Mouse (Mus musculus) embryonic facial prominence, embryonic 15.5 days (tissue): ENCODE measurements at regions not wholly inside any gene's neighbourhood (a gene's known extent, or its start where the extent isn't known, plus 50 kb on each side); places are given as distances from the start of the nearest gene placed in this dataset.

Experiments used
- ATAC-seq: fragments of 200-750 bp; cut with Nextera tagmentation; 2 replicates; pipeline ENCODE4 v1.8.0; 2017; ENCODE audit warnings: low read depth, moderate TSS enrichment; ENCODE audit not compliant: insufficient number of reproducible peaks, low FRiP score, low TSS enrichment
- H3K27ac ChIP-seq: fragments of 300-500 bp; sonication (generic); replicated peaks from 2 replicates; pipeline ENCODE4 v1.5.1; 2015; ENCODE audit warnings: mild to moderate bottlenecking, inconsistent platforms
- H3K27me3 ChIP-seq: fragments of 300-500 bp; sonication (generic); 2 replicates; pipeline ENCODE4 v1.6.1; 2015; ENCODE audit warnings: inconsistent platforms
- H3K36me3 ChIP-seq: fragments of 300-500 bp; sonication (generic); 2 replicates; pipeline ENCODE4 v1.6.1; 2015; ENCODE audit warnings: mild to moderate bottlenecking, inconsistent platforms
- H3K4me1 ChIP-seq: fragments of 300-500 bp; sonication (generic); 2 replicates; pipeline ENCODE4 v1.6.1; 2015; ENCODE audit warnings: inconsistent platforms
- H3K4me2 ChIP-seq: fragments of 300-500 bp; sonication (generic); replicated peaks from 2 replicates; pipeline ENCODE4 v1.6.1; 2015; ENCODE audit warnings: mild to moderate bottlenecking, inconsistent platforms
- H3K4me3 ChIP-seq: fragments of 300-500 bp; sonication (generic); replicated peaks from 2 replicates; pipeline ENCODE4 v1.5.1; 2015; ENCODE audit warnings: mild to moderate bottlenecking, inconsistent platforms
- H3K9ac ChIP-seq: fragments of 300-500 bp; sonication (generic); 2 replicates; pipeline ENCODE4 v1.6.1; 2015; ENCODE audit warnings: inconsistent platforms
- H3K9me3 ChIP-seq: fragments of 300-500 bp; sonication (generic); replicated peaks from 2 replicates; pipeline ENCODE4 v1.6.1; 2016; ENCODE audit warnings: inconsistent platforms
- WGBS: fragments of 180-500 bp; shearing (Covaris S2); methylation state at CpG from one replicate; pipeline ENCODE4 v1.1.7; 2015; 5-methylcytosine and 5-hydroxymethylcytosine counted together

- Histone ChIP-seq H3K9me3 (no peaks in the 10 kb centered on the region), H3K4me1 (no peaks in the 10 kb centered on the region), H3K27me3 (no peaks in the 10 kb centered on the region), H3K4me3 (no peak overlapping the region), H3K36me3 (no peaks in the 10 kb centered on the region), H3K9ac (no peak overlapping the region), H3K4me2 (no peak overlapping the region), H3K27ac (no peak overlapping the region)
- 41% methylated on average over 4 of the region's 4 CpGs for WGBS
- ATAC-seq = no peak
Measured at GRCm38 (mm10) chr3:49686182-49686895, 70.8 kb downstream of the Pcdh18 start.

GRCm38 (mm10) chr3:49674921-49675320, 82.2 kb downstream of the Pcdh18 start:
- Histone ChIP-seq H3K4me3 (no peak overlapping the region), H3K4me1 (no peaks in the 10 kb centered on the region), H3K36me3 (no peaks in the 10 kb centered on the region), H3K4me2 (no peak overlapping the region), H3K27me3 (no peaks in the 10 kb centered on the region), H3K9ac (no peak overlapping the region), H3K9me3 (no peaks in the 10 kb centered on the region), H3K27ac (no peak overlapping the region)
- ATAC-seq = no peak
- WGBS = 69% methylated on average over 6 of the region's 6 CpGs

GRCm38 (mm10) chr3:49672685-49673184, 84.4 kb downstream of the Pcdh18 start:
- Histone ChIP-seq H3K9me3 (no peaks in the 10 kb centered on the region), H3K4me3 (no peak overlapping the region), H3K9ac (no peak overlapping the region), H3K36me3 (no peaks in the 10 kb centered on the region), H3K4me2 (no peak overlapping the region), H3K27me3 (no peaks in the 10 kb centered on the region), H3K27ac (no peak overlapping the region), H3K4me1 (no peaks in the 10 kb centered on the region)
- ATAC-seq = no peak
- WGBS = 20% methylated on average over 2 of the region's 2 CpGs

- ATAC-seq = peak; percentile 57; the same call in 1 of the 2 replicates
- no peaks in the 10 kb centered on the region for H3K9me3 ChIP-seq
- no peaks in the 10 kb centered on the region for H3K4me1 ChIP-seq
- no peak overlapping the region for H3K4me2 ChIP-seq
- H3K9ac ChIP-seq = no peak overlapping the region
- no peaks in the 10 kb centered on the region for H3K36me3 ChIP-seq
- H3K4me3 ChIP-seq = no peak overlapping the region
- peak overlapping the region; percentile 76 for H3K27ac ChIP-seq
- 47% methylated on average over 9 of the region's 9 CpGs for WGBS
- no peaks in the 10 kb centered on the region for H3K27me3 ChIP-seq
Measured at GRCm38 (mm10) chr3:49667543-49668338, 89.4 kb downstream of the Pcdh18 start.

GRCm38 (mm10) chr3:49666516-49666915, 90.6 kb downstream of the Pcdh18 start:
- H3K4me2 ChIP-seq = no peak overlapping the region

GRCm38 (mm10) chr3:49648895-49649175, 108.3 kb downstream of the Pcdh18 start:
- Histone ChIP-seq H3K9ac (no peak overlapping the region), H3K4me1 (peaks cover 4% of the 10 kb centered on the region; the same call in 1 of the 2 replicates), H3K9me3 (no peaks in the 10 kb centered on the region), H3K36me3 (no peaks in the 10 kb centered on the region), H3K27me3 (no peaks in the 10 kb centered on the region), H3K4me3 (no peak overlapping the region), H3K27ac (no peak overlapping the region), H3K4me2 (no peak overlapping the region)
- WGBS = 24% methylated on average over 1 of the region's 1 CpGs
- ATAC-seq = no peak

More at GRCm38 (mm10) chr3:49666516-49666915, 90.6 kb downstream of the Pcdh18 start:
- Histone ChIP-seq H3K27ac (no peak overlapping the region), H3K36me3 (no peaks in the 10 kb centered on the region), H3K27me3 (no peaks in the 10 kb centered on the region), H3K4me1 (no peaks in the 10 kb centered on the region), H3K4me3 (no peak overlapping the region), H3K9me3 (no peaks in the 10 kb centered on the region), H3K9ac (no peak overlapping the region)
- no peak for ATAC-seq
- WGBS = 81% methylated on average over 2 of the region's 2 CpGs

- H3K4me3 ChIP-seq = no peak overlapping the region
- WGBS = 78% methylated on average over 5 of the region's 5 CpGs
- H3K27ac ChIP-seq = no peak overlapping the region
- no peak for ATAC-seq
- H3K4me2 ChIP-seq = no peak overlapping the region
- H3K9me3 ChIP-seq = no peaks in the 10 kb centered on the region
- no peaks in the 10 kb centered on the region for H3K27me3 ChIP-seq
- H3K36me3 ChIP-seq = no peaks in the 10 kb centered on the region
- peaks cover 8% of the 10 kb centered on the region; the same call in 1 of the 2 replicates for H3K4me1 ChIP-seq
- no peak overlapping the region for H3K9ac ChIP-seq
Measured at GRCm38 (mm10) chr3:49648040-49648894, 108.9 kb downstream of the Pcdh18 start.

GRCm38 (mm10) chr3:49644993-49645392, 112.1 kb downstream of the Pcdh18 start:
- no peak overlapping the region for H3K4me3 ChIP-seq
- H3K9me3 ChIP-seq = no peaks in the 10 kb centered on the region
- H3K36me3 ChIP-seq = no peaks in the 10 kb centered on the region
- ATAC-seq = no peak
- peaks cover 11% of the 10 kb centered on the region for H3K4me1 ChIP-seq
- H3K9ac ChIP-seq = no peak overlapping the region
- no peak overlapping the region for H3K27ac ChIP-seq
- no peaks in the 10 kb centered on the region for H3K27me3 ChIP-seq
- 75% methylated on average over 4 of the region's 4 CpGs for WGBS
- no peak overlapping the region for H3K4me2 ChIP-seq

GRCm38 (mm10) chr3:49643871-49644270, 113.3 kb downstream of the Pcdh18 start:
- H3K36me3 ChIP-seq = no peaks in the 10 kb centered on the region
- no peak overlapping the region for H3K4me2 ChIP-seq
- 86% methylated on average over 8 of the region's 8 CpGs for whole genome bisulfite sequencing
- peaks cover 11% of the 10 kb centered on the region for H3K4me1 ChIP-seq
- no peak overlapping the region for H3K9ac ChIP-seq
- ATAC-seq = no peak
- H3K27ac ChIP-seq = peak overlapping the region; percentile 25; the same call in 1 of the 2 replicates
- H3K27me3 ChIP-seq = no peaks in the 10 kb centered on the region
- no peaks in the 10 kb centered on the region for H3K9me3 ChIP-seq
- H3K4me3 ChIP-seq = no peak overlapping the region

GRCm38 (mm10) chr3:49641966-49642758, 115.0 kb downstream of the Pcdh18 start:
- Histone ChIP-seq H3K4me1 (peaks cover 11% of the 10 kb centered on the region), H3K9ac (no peak overlapping the region), H3K36me3 (no peaks in the 10 kb centered on the region), H3K9me3 (no peaks in the 10 kb centered on the region), H3K4me2 (no peak overlapping the region), H3K27me3 (no peaks in the 10 kb centered on the region), H3K4me3 (no peak overlapping the region), H3K27ac (peak overlapping the region; percentile 78)
- ATAC-seq = peak; percentile 94
- WGBS = 14% methylated on average over 4 of the region's 4 CpGs
